ENCODE assay signal across 22 mouse cellular contexts in the genomic region with DNA sequence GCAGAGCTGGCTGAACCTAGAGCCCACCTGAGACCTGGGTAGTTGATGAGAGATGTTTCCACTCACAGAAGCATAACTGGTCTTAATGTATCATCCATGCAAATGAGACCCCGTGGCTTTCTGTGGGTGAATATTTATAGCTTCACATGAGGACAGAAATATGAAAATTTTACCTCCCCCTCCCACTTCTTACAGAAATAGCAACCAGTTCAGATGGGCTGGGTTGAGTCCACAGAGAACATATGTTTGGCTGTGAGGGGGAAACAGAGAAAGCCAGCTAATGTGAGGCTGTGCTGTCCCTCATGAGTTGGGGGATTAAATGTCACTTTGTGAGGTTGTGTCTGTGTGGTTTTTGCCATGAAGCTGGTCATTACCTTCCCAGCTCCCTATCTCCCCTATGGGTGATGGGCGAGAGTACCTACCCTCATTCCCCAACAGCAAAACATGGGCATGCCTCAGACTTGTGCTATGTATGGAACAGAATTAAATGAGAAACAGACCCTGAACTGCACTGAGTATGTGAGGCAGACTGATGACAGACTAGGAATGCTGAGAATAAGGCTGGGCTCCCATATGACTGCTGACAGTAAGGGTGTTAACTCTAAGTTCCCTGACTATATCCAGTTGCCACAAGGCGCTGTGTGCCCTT.
A peak's percentile ranks its signal among the peaks of the same experiment; 100 is the strongest.
DNase-seq lines count a peak whose midpoint lies in the region; ATAC-seq and TF ChIP-seq lines count a peak whose summit lies in the region.
"Had no signal": no experiment of that assay in that cellular context is flagged by ENCODE, and none has a peak within 500 bp of the region (broad histone marks: within the 10 kb centered on the region; RNA-seq: fewer than 3 reads in every experiment).

No protein-coding gene starts in this region.

- no peaks in the 10 kb centered on the region for H3K9me3 ChIP-seq in limb, embryonic 14.5 days (ENCODE audit: control insufficient read depth, low read length)
- H3K9me3 ChIP-seq: midbrain, embryonic 13.5 days; neural tube, embryonic 13.5 days; stomach, embryonic 15.5 days had no signal

- no peak overlapping the region for H3K4me2 ChIP-seq in limb, embryonic 14.5 days (replicated peaks; ENCODE audit: low read depth, low read length, severe bottlenecking)
- H3K4me2 ChIP-seq: midbrain, embryonic 13.5 days; neural tube, embryonic 13.5 days; stomach, embryonic 15.5 days had no signal

- no peaks in the 10 kb centered on the region for H3K4me1 ChIP-seq in limb, embryonic 14.5 days (ENCODE audit: control insufficient read depth, insufficient read depth, low read length)
- H3K4me1 ChIP-seq: midbrain, embryonic 13.5 days; neural tube, embryonic 13.5 days; stomach, embryonic 15.5 days had no signal

- H3K4me3 ChIP-seq in left cerebral cortex, adult 2 months = no peak overlapping the region
- no peak overlapping the region for H3K4me3 ChIP-seq in limb, embryonic 14.5 days (replicated peaks; ENCODE audit: low read length)
- H3K4me3 ChIP-seq: midbrain, embryonic 13.5 days; neural tube, embryonic 13.5 days; stomach, embryonic 15.5 days had no signal

- H3K27me3 ChIP-seq in limb, embryonic 14.5 days (ENCODE audit: control insufficient read depth, insufficient read depth, low read length) = no peaks in the 10 kb centered on the region
- H3K27me3 ChIP-seq: midbrain, embryonic 13.5 days; neural tube, embryonic 13.5 days; Patski; stomach, embryonic 15.5 days had no signal

- no peak for TF ChIP-seq CTCF in left cerebral cortex, adult 2 months (IDR thresholded peaks at IDR 0.05)

- no peaks in the 10 kb centered on the region for H3K36me3 ChIP-seq in limb, embryonic 14.5 days (ENCODE audit: control insufficient read depth, insufficient read depth, low read length)
- H3K36me3 ChIP-seq: midbrain, embryonic 13.5 days; neural tube, embryonic 13.5 days; stomach, embryonic 15.5 days had no signal

- WGBS in limb, embryonic 14.5 days = 66% methylated on average over 3 of the region's 3 CpGs

- peak overlapping the region; percentile 57; the same call in 1 of the 2 replicates for H3K27ac ChIP-seq in left cerebral cortex, adult 2 months
- no peak overlapping the region for H3K27ac ChIP-seq in limb, embryonic 14.5 days (replicated peaks; ENCODE audit: low read depth, low read length)
- H3K27ac ChIP-seq: hindbrain, postnatal 0 days; kidney, postnatal 0 days; midbrain, embryonic 13.5 days; neural tube, embryonic 13.5 days; stomach, embryonic 15.5 days had no signal

- DNase-seq in left cerebral cortex, adult 2 months (ENCODE audit: extremely low spot score in 1 of 2, low spot score in 2 of 2) = no peak
- DNase-seq in left cerebral cortex, adult 18-20 months (ENCODE audit: low spot score in 2 of 2) = no peak
- DNase-seq in A20 (ENCODE audit: low read depth, low spot score) = peak; percentile 40
- peak; percentile 40 for DNase-seq in brain, embryonic 18.5 days (ENCODE audit: low read depth, low spot score)
- peak; percentile 35 for DNase-seq in limb, embryonic 14.5 days (ENCODE audit: low spot score)
- no peak for DNase-seq in layer of hippocampus, adult 8-10 months (ENCODE audit: low spot score in 2 of 2)
- no peak for DNase-seq in spleen, postnatal 10 days (ENCODE audit: low spot score in 2 of 2)
- DNase-seq: adrenal gland, postnatal 25 days; cerebellum, adult 18-20 months; cerebellum, postnatal 36 days; layer of hippocampus, postnatal 36 days; liver; spleen, adult 18-20 months had no signal

- ATAC-seq in limb, embryonic 14.5 days (ENCODE audit: low FRiP score, low read depth) = peak; percentile 57; the same call in 1 of the 2 replicates
- ATAC-seq: activated CD4-positive, CD25-positive, alpha-beta regulatory T cell, adult 4 months; hindbrain, postnatal 0 days; intestine, postnatal 0 days; lung, postnatal 0 days; midbrain, embryonic 13.5 days; Patski had no signal

- no peak overlapping the region for H3K9ac ChIP-seq in limb, embryonic 14.5 days (ENCODE audit: low read depth, low read length, severe bottlenecking)
- H3K9ac ChIP-seq: midbrain, embryonic 13.5 days; neural tube, embryonic 13.5 days; stomach, embryonic 15.5 days had no signal

- intact Hi-C loops in left cerebral cortex, adult 2 months (cut with DNase I) = loop anchor here (5.0 kb wide), 1 partner anchor 85 kb away; no protein-coding TSS in a partner anchor

- no peak for TF ChIP-seq POLR2A in limb, embryonic 14.5 days (IDR thresholded peaks at IDR 0.05; ENCODE audit: borderline replicate concordance, extremely low read depth, insufficient read depth, insufficient read length)

Comparison
In these comparisons a context has a peak if more than half of its experiments do, and no peak if none do; other contexts are left out.
1. DNase-seq: peak in A20 (single experiment), brain, embryonic 18.5 days (single experiment) and limb, embryonic 14.5 days (single experiment); none in left cerebral cortex, adult 2 months (0 of 2), left cerebral cortex, adult 18-20 months (0 of 2), layer of hippocampus, adult 8-10 months (0 of 2) and spleen, postnatal 10 days (0 of 2).